Mouse (Mus musculus): ENCODE data around the gene Cradd. TPM values are rescaled to one million over a fixed set of nuclear protein-coding genes. Genes with fewer than 3 reads are reported as not detected.
A peak's percentile ranks its signal among the peaks of the same experiment; 100 is the strongest.

Gene Cradd
- polyA plus RNA-seq, 1 experiment from 2014 or later = 9.6 TPM

DNA sequence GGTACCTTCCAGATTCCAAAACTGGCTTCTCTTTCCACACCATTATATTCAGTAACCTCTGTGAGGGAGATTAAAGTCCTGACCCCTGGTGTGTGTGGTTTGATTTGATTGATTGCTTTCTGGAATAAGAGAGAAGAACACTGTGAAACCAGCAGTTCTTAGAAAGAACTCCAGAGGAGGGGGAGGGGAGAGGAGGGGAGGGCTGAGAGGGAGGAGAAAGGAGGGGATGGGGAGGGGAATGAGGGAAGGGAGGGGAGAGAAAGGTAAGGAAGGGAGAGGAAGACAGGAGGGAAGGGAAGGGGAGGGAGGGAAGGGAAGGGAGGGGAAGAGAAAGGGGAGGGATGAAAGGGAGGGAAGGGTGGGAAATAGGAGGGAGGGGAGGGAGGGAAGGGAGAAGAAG is 30.7 kb upstream of the Cradd start:
- Histone ChIP-seq H3K36me3 (no peaks in the 10 kb centered on the region), H3K27ac (no peak overlapping the region), H3K9me3 (no peaks in the 10 kb centered on the region), H3K4me3 (no peak overlapping the region), H3K4me1 (0 out of 2 replicates have a peak, but pooled peaks cover 3% of the 10 kb centered on the region), H3K27me3 (ENCODE audit: insufficient read depth, poor library complexity, severe bottlenecking) (no peaks in the 10 kb centered on the region; the same call in 1 of the 2 replicates)
- no peak for DNase-seq (ENCODE audit: low spot score)

DNA sequence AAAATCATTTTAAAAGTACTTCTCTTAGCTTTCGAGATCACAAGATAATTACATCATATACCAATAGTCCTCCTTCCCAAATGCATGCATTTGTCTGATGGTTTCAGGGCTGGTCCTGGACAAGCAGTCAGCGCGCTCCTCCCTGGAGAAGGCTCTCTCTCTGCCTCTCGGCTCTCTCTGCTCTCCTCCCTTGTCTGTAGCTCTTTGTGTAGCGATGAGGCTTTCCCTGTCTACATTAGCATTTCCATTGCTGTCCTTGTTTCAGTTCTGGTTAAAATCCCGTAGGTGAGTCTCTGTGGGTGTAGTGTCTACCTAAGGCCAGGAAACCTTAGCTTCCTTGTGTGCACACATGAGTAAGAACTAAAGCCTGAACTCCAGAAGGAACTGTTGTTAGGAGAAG is 30.1 kb upstream of the Cradd start:
- no peaks in the 10 kb centered on the region for H3K9me3 ChIP-seq
- H3K27ac ChIP-seq = no peak overlapping the region
- no peaks in the 10 kb centered on the region; the same call in 1 of the 2 replicates for H3K27me3 ChIP-seq (ENCODE audit: insufficient read depth, poor library complexity, severe bottlenecking)
- H3K36me3 ChIP-seq = no peaks in the 10 kb centered on the region
- no peak for DNase-seq (ENCODE audit: low spot score)
- H3K4me3 ChIP-seq = no peak overlapping the region
- WGBS = 76% methylated on average over 6 of the region's 6 CpGs
- 0 out of 2 replicates have a peak, but pooled peaks cover 3% of the 10 kb centered on the region for H3K4me1 ChIP-seq

DNA sequence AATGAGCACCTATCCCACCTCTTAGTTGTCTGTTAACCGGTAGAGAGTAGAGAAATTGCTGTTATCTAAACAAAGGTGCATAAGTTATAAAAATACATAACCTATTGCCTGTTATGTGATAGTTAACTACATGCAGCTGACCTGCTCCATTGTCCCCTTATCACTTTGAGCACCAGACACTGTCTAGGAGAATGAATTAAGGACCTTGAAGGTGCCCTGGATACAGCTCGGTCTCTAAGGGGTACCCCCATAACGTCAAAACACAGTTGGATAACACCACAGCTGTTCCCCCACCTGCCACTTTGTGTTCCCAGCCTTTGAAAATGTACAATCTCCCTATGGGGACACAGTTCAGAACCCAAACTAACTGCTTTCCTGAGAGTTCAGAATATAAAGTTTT is 24.5 kb upstream of the Cradd start:
- H3K4me1 ChIP-seq = 0 out of 2 replicates have a peak, but pooled peaks cover 6% of the 10 kb centered on the region
- no peaks in the 10 kb centered on the region for H3K36me3 ChIP-seq
- no peaks in the 10 kb centered on the region; the same call in 1 of the 2 replicates for H3K27me3 ChIP-seq (ENCODE audit: insufficient read depth, poor library complexity, severe bottlenecking)
- no peak for DNase-seq (ENCODE audit: low spot score)
- no peaks in the 10 kb centered on the region for H3K9me3 ChIP-seq
- H3K27ac ChIP-seq = no peak overlapping the region
- no peak overlapping the region for H3K4me3 ChIP-seq
- 65% methylated on average over 3 of the region's 3 CpGs for WGBS

DNA sequence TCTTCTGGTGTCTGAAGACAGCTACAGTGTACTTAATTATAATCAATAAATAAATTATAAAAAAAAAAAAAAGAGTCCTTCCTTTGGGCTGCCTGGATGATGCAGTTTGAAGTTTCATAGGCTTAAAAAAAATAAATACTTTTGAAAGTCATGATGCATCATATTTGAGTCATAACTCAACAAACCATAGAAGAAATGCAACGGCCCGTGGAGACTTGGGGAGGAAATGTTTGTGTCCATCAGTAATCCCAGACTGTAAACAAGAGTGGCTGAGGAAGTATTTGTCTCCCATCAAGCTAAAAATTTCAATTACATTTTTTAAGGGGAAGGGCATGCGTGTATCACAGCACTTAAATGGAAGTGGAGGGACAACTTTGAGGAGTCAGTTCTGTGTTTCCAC is 23.8 kb upstream of the Cradd start:
- no peak for DNase-seq (ENCODE audit: low spot score)
- no peak overlapping the region for H3K4me3 ChIP-seq
- H3K27me3 ChIP-seq (ENCODE audit: insufficient read depth, poor library complexity, severe bottlenecking) = no peaks in the 10 kb centered on the region; the same call in 1 of the 2 replicates
- 88% methylated on average over 3 of the region's 3 CpGs for WGBS
- H3K4me1 ChIP-seq = 0 out of 2 replicates have a peak, but pooled peaks cover 6% of the 10 kb centered on the region
- H3K27ac ChIP-seq = no peak overlapping the region
- H3K36me3 ChIP-seq = no peaks in the 10 kb centered on the region
- H3K9me3 ChIP-seq = no peaks in the 10 kb centered on the region

DNA sequence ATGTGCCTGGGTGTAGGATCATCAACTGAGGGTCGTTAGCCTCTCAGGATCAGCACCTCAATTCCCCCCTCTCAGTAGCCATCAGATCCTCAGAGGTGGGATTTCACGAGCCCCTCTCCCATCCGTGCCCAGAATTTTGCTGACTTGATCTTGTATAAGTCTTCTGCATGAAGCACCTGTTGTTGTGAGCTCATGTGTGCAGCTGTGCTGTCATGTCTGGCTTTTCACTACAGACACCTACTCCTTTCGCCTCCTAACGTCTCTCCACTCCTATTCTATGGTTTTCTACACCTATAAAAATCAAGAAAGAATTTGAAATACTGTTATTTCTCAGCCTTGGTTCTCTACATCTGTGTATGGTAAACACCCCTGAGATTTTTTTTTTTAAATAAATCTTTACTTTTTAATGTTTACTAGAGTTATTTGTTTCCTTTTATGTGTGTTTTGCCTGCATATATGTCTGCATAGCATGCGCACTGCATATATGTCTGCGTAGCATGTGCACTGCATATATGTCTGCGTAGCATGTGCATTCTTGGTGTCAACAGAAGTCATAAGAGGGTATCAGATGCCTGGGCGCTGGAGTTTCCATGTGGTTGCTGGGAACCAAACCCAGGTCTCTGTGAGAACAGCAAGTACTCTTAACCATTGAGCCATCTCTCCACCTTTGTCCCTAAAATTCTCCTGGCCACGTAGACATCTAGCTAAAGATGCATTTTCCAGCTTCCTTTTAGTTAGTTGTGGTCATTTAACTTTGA is 19.1 kb upstream of the Cradd start:
- 77% methylated on average over 10 of the region's 10 CpGs for WGBS
- Histone ChIP-seq H3K27ac (no peak overlapping the region), H3K4me3 (no peak overlapping the region), H3K36me3 (no peaks in the 10 kb centered on the region), H3K9me3 (no peaks in the 10 kb centered on the region), H3K4me1 (0 out of 2 replicates have a peak, but pooled peaks cover under 1% of the 10 kb centered on the region), H3K27me3 (ENCODE audit: insufficient read depth, poor library complexity, severe bottlenecking) (no peaks in the 10 kb centered on the region)
- DNase-seq (ENCODE audit: low spot score) = no peak

DNA sequence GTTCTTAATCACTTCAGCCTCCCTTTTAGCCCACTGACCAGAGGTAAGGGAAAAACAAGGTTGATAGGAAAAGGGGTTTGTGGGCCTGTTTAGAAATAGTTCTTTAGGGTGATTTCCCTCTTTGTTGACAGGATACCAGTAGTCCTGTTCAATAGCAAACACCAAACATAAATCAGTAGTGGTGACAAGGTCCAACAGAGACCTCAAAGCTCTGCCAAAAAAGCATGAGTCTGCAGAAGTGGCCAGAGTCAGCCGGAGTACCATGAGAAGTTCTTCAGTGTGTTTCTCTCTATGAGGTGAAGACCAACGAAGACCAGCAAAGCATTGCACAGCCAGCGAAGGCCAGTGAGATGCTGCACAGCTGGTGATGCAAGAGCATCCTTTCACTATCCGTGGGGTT is 16.7 kb upstream of the Cradd start:
- Histone ChIP-seq H3K36me3 (no peaks in the 10 kb centered on the region), H3K4me3 (no peak overlapping the region), H3K27me3 (ENCODE audit: insufficient read depth, poor library complexity, severe bottlenecking) (no peaks in the 10 kb centered on the region), H3K4me1 (peaks cover 9% of the 10 kb centered on the region; the same call in 1 of the 2 replicates), H3K27ac (no peak overlapping the region), H3K9me3 (no peaks in the 10 kb centered on the region)
- DNase-seq (ENCODE audit: low spot score) = no peak
- WGBS = 83% methylated on average over 4 of the region's 4 CpGs

DNA sequence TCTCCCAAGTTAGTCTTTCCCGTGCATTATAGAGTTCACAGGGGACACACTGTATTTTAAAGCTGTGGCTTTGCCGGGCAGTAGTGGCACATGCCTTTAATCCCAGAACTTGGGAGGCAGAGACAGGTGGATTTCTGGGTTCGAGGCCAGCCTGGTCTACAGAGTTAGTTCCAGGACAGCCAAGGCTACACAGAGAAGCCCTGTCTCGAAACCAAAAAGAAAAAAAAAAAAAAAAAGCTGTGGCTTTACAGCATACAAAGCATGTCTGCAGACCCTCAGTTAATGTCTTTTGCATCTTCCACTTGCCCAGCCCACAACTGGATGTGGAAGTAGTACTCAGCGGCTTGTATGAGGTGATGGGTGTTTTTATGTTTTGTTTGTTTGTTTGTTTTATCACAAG is 13.7 kb upstream of the Cradd start:
- Histone ChIP-seq H3K9me3 (no peaks in the 10 kb centered on the region), H3K27ac (no peak overlapping the region), H3K4me3 (no peak overlapping the region), H3K4me1 (peaks cover 9% of the 10 kb centered on the region; the same call in 1 of the 2 replicates), H3K36me3 (no peaks in the 10 kb centered on the region), H3K27me3 (ENCODE audit: insufficient read depth, poor library complexity, severe bottlenecking) (no peaks in the 10 kb centered on the region)
- 74% methylated on average over 5 of the region's 5 CpGs for WGBS
- DNase-seq (ENCODE audit: low spot score) = no peak

DNA sequence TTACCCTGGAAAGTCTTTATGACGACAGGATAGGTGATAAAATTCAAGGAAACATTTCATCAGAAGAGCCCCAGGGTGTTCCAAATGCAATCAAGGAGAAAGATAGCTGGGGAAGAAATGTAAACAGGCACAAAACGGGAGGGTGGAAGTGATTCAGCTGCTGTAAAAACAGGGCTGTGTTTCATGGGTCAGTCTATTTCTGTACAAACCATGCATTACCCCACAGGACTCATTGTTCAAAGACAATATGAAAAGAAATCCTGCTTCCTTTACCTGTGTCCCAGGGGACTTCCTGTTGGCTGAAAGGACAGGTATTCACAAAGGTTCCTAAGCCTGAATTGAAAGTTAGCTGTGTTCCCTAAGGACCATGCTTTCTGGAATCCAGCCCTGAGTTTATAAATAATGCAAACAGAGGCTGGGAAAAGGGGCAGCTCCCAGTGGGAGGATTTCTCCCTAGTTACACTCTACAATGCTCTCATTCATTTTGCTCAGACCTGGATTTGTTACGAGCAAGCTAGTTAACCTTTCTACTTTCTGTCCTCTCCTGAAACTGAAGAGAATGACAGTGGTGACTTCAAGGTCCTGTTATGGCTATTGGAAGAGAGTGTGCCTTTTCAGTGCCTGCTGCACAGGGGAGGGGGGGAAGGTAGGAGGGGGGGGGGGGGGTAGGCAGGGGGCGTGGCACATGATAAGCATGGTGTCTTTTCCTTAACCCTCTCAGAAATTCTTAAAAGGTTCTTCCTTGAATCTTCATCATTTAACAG is 13.0 kb upstream of the Cradd start:
- H3K9me3 ChIP-seq = no peaks in the 10 kb centered on the region
- peak overlapping the region; percentile 18; the same call in 1 of the 2 replicates for H3K4me3 ChIP-seq
- H3K36me3 ChIP-seq = no peaks in the 10 kb centered on the region
- no peaks in the 10 kb centered on the region for H3K27me3 ChIP-seq (ENCODE audit: insufficient read depth, poor library complexity, severe bottlenecking)
- peak overlapping the region; percentile 42; the same call in 1 of the 2 replicates for H3K27ac ChIP-seq
- peaks cover 9% of the 10 kb centered on the region; the same call in 1 of the 2 replicates for H3K4me1 ChIP-seq
- 15% methylated on average over 4 of the region's 4 CpGs for WGBS
- peak; percentile 55 for DNase-seq (ENCODE audit: low spot score)

DNA sequence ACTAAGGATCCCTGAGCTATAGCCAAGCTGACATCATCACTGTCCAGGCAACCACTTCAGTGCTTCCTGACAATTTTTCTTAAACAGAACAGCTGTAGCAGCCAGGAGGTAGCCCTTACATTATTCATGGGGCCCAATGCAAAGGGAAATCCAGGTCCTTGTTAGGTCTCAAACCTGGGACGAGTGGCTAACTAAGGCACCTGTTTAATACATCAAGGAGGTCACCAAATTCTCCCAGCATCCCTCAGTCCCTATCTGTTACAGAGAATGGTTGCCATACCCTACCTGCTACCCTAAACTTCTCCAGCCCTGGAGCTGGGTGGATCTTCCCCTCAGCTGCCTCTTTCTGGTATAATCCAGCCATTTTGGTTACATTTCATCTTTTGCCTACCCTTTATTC is 10.9 kb upstream of the Cradd start:
- 74% methylated on average over 1 of the region's 1 CpGs for WGBS
- DNase-seq (ENCODE audit: low spot score) = peak; percentile 63
- peaks cover 9% of the 10 kb centered on the region; the same call in 1 of the 2 replicates for H3K4me1 ChIP-seq
- no peaks in the 10 kb centered on the region for H3K36me3 ChIP-seq
- H3K27me3 ChIP-seq (ENCODE audit: insufficient read depth, poor library complexity, severe bottlenecking) = no peaks in the 10 kb centered on the region
- H3K27ac ChIP-seq = no peak overlapping the region
- no peak overlapping the region for H3K4me3 ChIP-seq
- H3K9me3 ChIP-seq = no peaks in the 10 kb centered on the region

DNA sequence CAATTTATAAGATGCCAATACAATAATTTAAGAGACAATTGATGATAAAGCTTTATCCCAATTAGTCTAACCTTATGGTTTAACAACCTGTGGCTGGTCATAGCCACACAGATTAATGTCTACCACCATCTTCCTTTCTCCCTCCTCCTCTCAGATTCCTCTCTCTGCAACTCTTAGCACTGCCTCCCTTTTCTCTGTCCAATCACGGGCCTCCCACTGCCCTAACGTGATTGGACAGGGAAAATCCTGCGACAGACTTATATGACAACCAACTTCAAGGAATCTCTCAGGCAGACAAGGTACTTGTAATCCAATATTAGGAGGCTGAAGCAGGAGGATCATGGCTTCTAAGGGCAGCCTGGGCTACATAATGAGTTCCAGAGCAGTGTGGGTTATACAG is 8.7 kb upstream of the Cradd start:
- Histone ChIP-seq H3K27ac (no peak overlapping the region), H3K27me3 (ENCODE audit: insufficient read depth, poor library complexity, severe bottlenecking) (no peaks in the 10 kb centered on the region), H3K36me3 (no peaks in the 10 kb centered on the region), H3K9me3 (no peaks in the 10 kb centered on the region), H3K4me1 (peaks cover 9% of the 10 kb centered on the region; the same call in 1 of the 2 replicates), H3K4me3 (no peak overlapping the region)
- WGBS = 73% methylated on average over 3 of the region's 3 CpGs
- peak; percentile 33 for DNase-seq (ENCODE audit: low spot score)

DNA sequence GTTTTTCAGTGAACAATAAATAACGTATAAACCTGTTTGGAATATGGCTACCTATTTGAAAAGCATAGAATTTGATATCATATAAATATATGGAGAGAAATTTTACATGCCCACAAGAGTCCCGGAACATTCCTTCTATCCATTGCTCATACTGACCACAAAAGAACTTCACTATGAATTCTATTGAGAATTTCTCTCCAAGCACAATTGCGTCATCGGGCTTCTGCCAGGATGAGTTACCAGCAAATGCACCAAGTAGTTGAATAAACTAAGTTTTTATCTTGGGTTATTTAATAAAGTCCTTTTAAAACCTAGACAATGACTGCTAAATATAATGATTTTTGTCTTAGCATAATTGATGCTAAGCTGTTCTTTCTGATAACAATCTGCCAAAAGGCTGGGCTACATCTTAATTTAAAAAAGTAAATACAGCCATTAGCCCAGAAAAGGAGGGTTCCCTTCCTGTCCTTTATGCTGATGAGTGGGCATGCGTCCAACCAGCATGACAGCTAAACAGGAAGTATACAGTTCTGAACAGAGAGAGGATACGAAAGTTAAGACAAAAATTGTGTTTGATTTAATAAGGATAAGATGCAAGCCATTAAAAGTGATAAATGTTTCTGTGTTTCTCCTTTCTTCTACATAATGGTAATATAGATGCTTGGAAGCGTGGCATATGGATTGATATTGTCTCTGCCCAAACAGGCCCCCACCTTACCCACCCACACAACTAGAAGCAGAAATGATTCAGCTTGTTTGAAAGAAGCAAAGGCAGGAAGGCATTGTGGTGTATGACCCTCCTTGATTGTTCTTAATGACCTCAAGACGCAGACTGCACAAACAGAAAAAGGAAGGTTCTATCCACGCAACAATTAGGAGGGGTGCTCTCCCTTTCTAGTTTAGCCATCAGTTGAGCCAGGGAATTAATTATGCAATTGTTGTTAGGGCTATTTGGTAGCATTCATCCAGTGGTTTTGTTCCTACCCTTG is 6.7 kb upstream of the Cradd start:
- no peaks in the 10 kb centered on the region for H3K36me3 ChIP-seq
- no peaks in the 10 kb centered on the region for H3K9me3 ChIP-seq
- H3K4me3 ChIP-seq = no peak overlapping the region
- no peak overlapping the region for H3K27ac ChIP-seq
- 86% methylated on average over 9 of the region's 9 CpGs for WGBS
- no peaks in the 10 kb centered on the region for H3K27me3 ChIP-seq (ENCODE audit: insufficient read depth, poor library complexity, severe bottlenecking)
- no peaks in the 10 kb centered on the region for H3K4me1 ChIP-seq
- no peak for DNase-seq (ENCODE audit: low spot score)

DNA sequence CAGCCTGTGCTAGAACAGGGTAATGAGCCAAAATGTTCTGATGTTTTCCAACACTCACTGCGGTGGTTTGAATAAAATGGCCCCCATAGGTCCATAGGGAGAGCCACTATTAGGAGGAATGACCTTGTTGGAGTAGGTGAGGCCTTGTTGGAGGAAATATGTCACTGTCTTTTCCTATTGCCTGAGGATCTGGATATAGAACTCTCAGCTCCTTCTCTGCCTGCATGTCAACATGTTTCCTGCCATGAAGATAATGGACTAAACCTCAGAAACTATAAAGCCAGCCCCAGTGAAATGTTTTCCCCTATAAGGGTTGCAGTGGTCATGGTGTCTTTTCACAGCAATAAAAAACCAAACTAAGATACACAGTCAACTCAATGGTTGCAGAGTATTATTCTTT is 6.0 kb upstream of the Cradd start:
- Histone ChIP-seq H3K4me1 (no peaks in the 10 kb centered on the region), H3K27me3 (ENCODE audit: insufficient read depth, poor library complexity, severe bottlenecking) (no peaks in the 10 kb centered on the region), H3K4me3 (no peak overlapping the region), H3K9me3 (no peaks in the 10 kb centered on the region), H3K27ac (no peak overlapping the region), H3K36me3 (no peaks in the 10 kb centered on the region)
- DNase-seq (ENCODE audit: low spot score) = no peak
- 82% methylated on average over 1 of the region's 1 CpGs for WGBS

All from heart, embryonic 10.5 days (tissue).